Mouse (Mus musculus) lung, postnatal 0 days (tissue): ENCODE results near the gene Tuba3b. TPM values are rescaled to one million over a fixed set of nuclear protein-coding genes. Genes with fewer than 3 reads are reported as not detected.

ENCODE experiments used
- ATAC-seq: fragments of 200-750 bp; cut with Nextera tagmentation; 2 replicates; pipeline ENCODE4 v1.8.0; 2017; ENCODE audit warnings: moderate library complexity
- DNase-seq: peaks from one replicate; pipeline ENCODE4 v3.0.0-alpha.2; 2016; ENCODE audit warnings: low spot score
- H3K27ac ChIP-seq: fragments of 300-500 bp; sonication (generic); 2 replicates; pipeline ENCODE4 v1.5.1; 2014; ENCODE audit warnings: antibody characterized with exemption, mild to moderate bottlenecking, low read length, mixed read lengths
- H3K27me3 ChIP-seq: fragments of 300-500 bp; sonication (generic); replicated peaks from 2 replicates; pipeline ENCODE4 v1.6.1; 2014; ENCODE audit warnings: low read length, mixed read lengths; ENCODE audit not compliant: insufficient read depth
- H3K36me3 ChIP-seq: fragments of 300-500 bp; sonication (generic); 2 replicates; pipeline ENCODE4 v1.6.1; 2014; ENCODE audit warnings: low read length, mixed read lengths; ENCODE audit not compliant: insufficient read depth
- H3K4me1 ChIP-seq: fragments of 300-500 bp; sonication (generic); 2 replicates; pipeline ENCODE4 v1.6.1; 2014; ENCODE audit warnings: antibody characterized with exemption, low read depth, low read length, mixed read lengths; ENCODE audit not compliant: insufficient read depth
- H3K4me2 ChIP-seq: fragments of 300-500 bp; sonication (generic); replicated peaks from 2 replicates; pipeline ENCODE4 v1.6.1; 2014; ENCODE audit warnings: low read depth, mild to moderate bottlenecking, low read length, moderate library complexity, mixed read lengths
- H3K4me3 ChIP-seq: fragments of 300-500 bp; sonication (generic); 2 replicates; pipeline ENCODE4 v1.5.1; 2014; ENCODE audit warnings: low read depth, low read length
- H3K9ac ChIP-seq: fragments of 300-500 bp; sonication (generic); replicated peaks from 2 replicates; pipeline ENCODE4 v1.6.1; 2014; ENCODE audit warnings: low read depth, mild to moderate bottlenecking
- H3K9me3 ChIP-seq: fragments of 300-500 bp; sonication (generic); 2 replicates; pipeline ENCODE4 v1.6.1; 2016; ENCODE audit warnings: low read length, mixed read lengths
- CTCF ChIP-seq: IDR thresholded peaks from 2 replicates; pipeline ENCODE4 v1.5.1; 2016; ENCODE audit warnings: antibody characterized with exemption, mild to moderate bottlenecking
- EP300 ChIP-seq: IDR thresholded peaks from 2 replicates; pipeline ENCODE4 v1.6.1; 2016; ENCODE audit warnings: antibody characterized with exemption, mild to moderate bottlenecking, control low read depth
- whole genome bisulfite sequencing: fragments of 180-500 bp; shearing (Covaris S2); extraction: QIAGEN DNeasy Blood & Tissue Kit; methylation state at CpG from one replicate; pipeline ENCODE4 v1.1.7; 2014; 5-methylcytosine and 5-hydroxymethylcytosine counted together
- polyA plus RNA-seq: library from polyadenylated mRNA; unstranded; fragments of >200 nt; fragmentation: Nextera tagmentation; extraction: Ambion mirVana; gene quantifications from 2 replicates; pipeline ENCODE4 v1.2.1, GENCODE M21; 2015

Gene Tuba3b
- polyA plus RNA-seq, 1 experiment from 2014 or later: not detected

- Histone ChIP-seq H3K4me1 (no peaks in the 10 kb centered on the region), H3K4me2 (no peak within 1 kb of the TSS), H3K27ac (no peak within 1 kb of the TSS), H3K9ac (no peak within 1 kb of the TSS), H3K4me3 (no peak within 1 kb of the TSS), H3K36me3 (no peaks in the 10 kb centered on the region), H3K27me3 (no peaks in the 10 kb centered on the region), H3K9me3 (no peaks in the 10 kb centered on the region)
- 48% methylated on average over 7 of the region's 7 CpGs for WGBS
- no peak for DNase-seq
- ATAC-seq: no peak
- TF ChIP-seq EP300 (no peak), CTCF (no peak)
Observed at GRCm38 (mm10) chr6:145614219-145614618, 1.3 kb upstream of the Tuba3b start, which contains the start of gene Lmntd1. Lmntd1 (minus strand) TSS chr6:145614319.

- Histone ChIP-seq H3K4me2 (no peak overlapping the region), H3K9ac (no peak overlapping the region), H3K27ac (no peak overlapping the region), H3K4me1 (no peaks in the 10 kb centered on the region), H3K4me3 (no peak overlapping the region), H3K36me3 (no peaks in the 10 kb centered on the region), H3K9me3 (no peaks in the 10 kb centered on the region), H3K27me3 (no peaks in the 10 kb centered on the region)
- peak; percentile 31; the same call in 1 of the 2 replicates for TF ChIP-seq CTCF
- TF ChIP-seq EP300: no peak
- DNase-seq (peak; percentile 52), ATAC-seq (no peak)
- 60% methylated on average over 5 of the region's 5 CpGs for WGBS
Observed at GRCm38 (mm10) chr6:145616402-145617229, 1.1 kb downstream of the Tuba3b start.

GRCm38 (mm10) chr6:145623141-145623540 lies 7.6 kb downstream of the Tuba3b start:
- ATAC-seq (no peak), DNase-seq (no peak)
- Histone ChIP-seq H3K4me3 (no peak overlapping the region), H3K36me3 (no peaks in the 10 kb centered on the region), H3K9ac (no peak overlapping the region), H3K27ac (no peak overlapping the region), H3K4me2 (no peak overlapping the region), H3K4me1 (no peaks in the 10 kb centered on the region), H3K27me3 (no peaks in the 10 kb centered on the region), H3K9me3 (no peaks in the 10 kb centered on the region)
- WGBS: 80% methylated on average over 4 of the region's 4 CpGs
- TF ChIP-seq CTCF (no peak), EP300 (no peak)

GRCm38 (mm10) chr6:145630269-145630668 lies 14.7 kb downstream of the Tuba3b start:
- H3K9ac ChIP-seq: no peak overlapping the region
- no peaks in the 10 kb centered on the region for H3K36me3 ChIP-seq
- no peaks in the 10 kb centered on the region for H3K27me3 ChIP-seq
- ATAC-seq: peak; percentile 50
- no peaks in the 10 kb centered on the region for H3K4me1 ChIP-seq
- H3K4me3 ChIP-seq: no peak overlapping the region
- WGBS: 26% methylated on average over 6 of the region's 6 CpGs
- no peaks in the 10 kb centered on the region for H3K9me3 ChIP-seq
- no peak overlapping the region for H3K27ac ChIP-seq
- DNase-seq: peak; percentile 60
- TF ChIP-seq CTCF (no peak), EP300 (peak; percentile 16; the same call in 1 of the 2 replicates)
- H3K4me2 ChIP-seq: no peak overlapping the region

- H3K4me2 ChIP-seq: no peak overlapping the region
- no peaks in the 10 kb centered on the region for H3K36me3 ChIP-seq
- no peak for ATAC-seq
- no peak overlapping the region for H3K9ac ChIP-seq
- TF ChIP-seq EP300 (no peak), CTCF (no peak)
- no peaks in the 10 kb centered on the region for H3K27me3 ChIP-seq
- no peak overlapping the region for H3K4me3 ChIP-seq
- WGBS: 73% methylated on average over 2 of the region's 2 CpGs
- H3K27ac ChIP-seq: no peak overlapping the region
- H3K9me3 ChIP-seq: no peaks in the 10 kb centered on the region
- no peaks in the 10 kb centered on the region for H3K4me1 ChIP-seq
- no peak for DNase-seq
Observed at GRCm38 (mm10) chr6:145634454-145634853, 18.9 kb downstream of the Tuba3b start.

GRCm38 (mm10) chr6:145636682-145637081 lies 21.1 kb downstream of the Tuba3b start:
- no peak overlapping the region for H3K4me3 ChIP-seq
- ATAC-seq (no peak), DNase-seq (no peak)
- WGBS: 60% methylated on average over 4 of the region's 4 CpGs
- no peak overlapping the region for H3K27ac ChIP-seq
- no peaks in the 10 kb centered on the region for H3K4me1 ChIP-seq
- no peak overlapping the region for H3K9ac ChIP-seq
- no peaks in the 10 kb centered on the region for H3K36me3 ChIP-seq
- H3K9me3 ChIP-seq: no peaks in the 10 kb centered on the region
- no peaks in the 10 kb centered on the region for H3K27me3 ChIP-seq
- no peak overlapping the region for H3K4me2 ChIP-seq
- no peak for TF ChIP-seq EP300
- no peak for TF ChIP-seq CTCF
